Mouse (Mus musculus): ENCODE results near the gene Klk1b3.
A peak's percentile ranks its signal among the peaks of the same experiment; 100 is the strongest.
"Not testable (repeated sequence)": the region's sequence is repeated elsewhere in the genome, so short reads cannot be mapped to it uniquely, and the experiment has no call there.

Klk1b3 gene

GRCm38 (mm10) chr7:44197891-44198290, at the start of gene Klk1b3:
Gene Klk1b3 (plus strand): TSS chr7:44198191.
- DNase-seq (ENCODE audit: low read depth, low spot score): no peak

GRCm38 (mm10) chr7:44179299-44180045, 18.5 kb upstream of the Klk1b3 start:
- no peak for DNase-seq (ENCODE audit: low read depth, low spot score)

GRCm38 (mm10) chr7:44186516-44186915, 11.5 kb upstream of the Klk1b3 start:
- DNase-seq (ENCODE audit: low read depth, low spot score): not testable (repeated sequence)

GRCm38 (mm10) chr7:44187936-44188335, 10.1 kb upstream of the Klk1b3 start, which contains the start of gene Klk1b24:
Gene Klk1b24 (plus strand): TSS chr7:44188236.
- DNase-seq (ENCODE audit: low read depth, low spot score): not testable (repeated sequence)

GRCm38 (mm10) chr7:44193466-44193865, 4.5 kb upstream of the Klk1b3 start:
- not testable (repeated sequence) for DNase-seq (ENCODE audit: low read depth, low spot score)

GRCm38 (mm10) chr7:44207135-44207534, 9.1 kb downstream of the Klk1b3 start, which contains the start of gene Klk1b4:
Gene Klk1b4 (plus strand): TSS chr7:44207435.
- DNase-seq (ENCODE audit: low read depth, low spot score): not testable (repeated sequence)

GRCm38 (mm10) chr7:44208307-44208706, 10.3 kb downstream of the Klk1b3 start:
- DNase-seq (ENCODE audit: low read depth, low spot score): no peak

- no peak for DNase-seq (ENCODE audit: low read depth, low spot score)
Measured at GRCm38 (mm10) chr7:44215645-44216044, 17.7 kb downstream of the Klk1b3 start, which contains the start of gene Klk1b5. Gene Klk1b5 (plus strand): TSS chr7:44215945.

- DNase-seq (ENCODE audit: low read depth, low spot score): not testable (repeated sequence)
Measured at GRCm38 (mm10) chr7:44221601-44222000, 23.6 kb downstream of the Klk1b3 start.

- not testable (repeated sequence) for DNase-seq (ENCODE audit: low read depth, low spot score)
Measured at GRCm38 (mm10) chr7:44222335-44222734, 24.3 kb downstream of the Klk1b3 start.

- DNase-seq (ENCODE audit: low read depth, low spot score): no peak
Measured at GRCm38 (mm10) chr7:44225076-44225475, 27.1 kb downstream of the Klk1b3 start, which contains the start of gene Klk1. Gene Klk1 (plus strand): TSS chr7:44225360.

GRCm38 (mm10) chr7:44235909-44236308, 37.9 kb downstream of the Klk1b3 start, which contains the start of gene Gm36864:
Gene Gm36864 (plus strand): TSS chr7:44236177.
- DNase-seq (ENCODE audit: low read depth, low spot score): no peak

- no peak for DNase-seq (ENCODE audit: low read depth, low spot score)
Measured at GRCm38 (mm10) chr7:44239913-44240312, 41.9 kb downstream of the Klk1b3 start.

- DNase-seq (ENCODE audit: low read depth, low spot score): no peak
Measured at GRCm38 (mm10) chr7:44240712-44241111, 42.7 kb downstream of the Klk1b3 start.

- DNase-seq (ENCODE audit: low read depth, low spot score): no peak
Measured at GRCm38 (mm10) chr7:44241163-44241562, 43.2 kb downstream of the Klk1b3 start.

GRCm38 (mm10) chr7:44244080-44244479, 46.1 kb downstream of the Klk1b3 start:
- DNase-seq (ENCODE audit: low read depth, low spot score): no peak

GRCm38 (mm10) chr7:44246055-44246983, 48.3 kb downstream of the Klk1b3 start, which contains the start of the genes 1700028J19Rik and 2410002F23Rik:
Gene 1700028J19Rik (minus strand): TSS chr7:44246695.
Gene 2410002F23Rik (plus strand): TSS chr7:44246722.
- peak; percentile 93 for DNase-seq (ENCODE audit: low read depth, low spot score)

GRCm38 (mm10) chr7:44246984-44247470, 49.0 kb downstream of the Klk1b3 start:
- DNase-seq (ENCODE audit: low read depth, low spot score): peak; percentile 69

- DNase-seq (ENCODE audit: low read depth, low spot score): no peak
Measured at GRCm38 (mm10) chr7:44247971-44248370, 50.0 kb downstream of the Klk1b3 start.

GRCm38 (mm10) chr7:44249248-44249647, 51.3 kb downstream of the Klk1b3 start:
- DNase-seq (ENCODE audit: low read depth, low spot score): no peak

- DNase-seq (ENCODE audit: low read depth, low spot score): not testable (repeated sequence)
Measured at GRCm38 (mm10) chr7:44250732-44251275, 52.8 kb downstream of the Klk1b3 start.
